Mouse (Mus musculus) midbrain, embryonic 14.5 days (tissue): ENCODE measurements around the gene Mark1. TPM values are rescaled to one million over a fixed set of nuclear protein-coding genes. Genes with fewer than 3 reads are reported as not detected.

Source experiments
- ATAC-seq: fragments of 200-750 bp; cut with Nextera tagmentation; 2 replicates; pipeline ENCODE4 v1.8.0; 2017; ENCODE audit warnings: moderate number of reproducible peaks, moderate library complexity; ENCODE audit not compliant: low FRiP score, low TSS enrichment
- DNase-seq: peaks from one replicate; pipeline ENCODE4 v3.0.0-alpha.2; 2015
- H3K27ac ChIP-seq: fragments of 300-500 bp; sonication (generic); replicated peaks from 2 replicates; pipeline ENCODE4 v1.5.1; 2014; ENCODE audit warnings: mild to moderate bottlenecking, low read depth, low read length, moderate library complexity
- H3K27me3 ChIP-seq: fragments of 300-500 bp; sonication (generic); 2 replicates; pipeline ENCODE4 v1.6.1; 2014; ENCODE audit warnings: low read length, control low read depth, mixed read lengths; ENCODE audit not compliant: control insufficient read depth, insufficient read depth
- H3K36me3 ChIP-seq: fragments of 300-500 bp; sonication (generic); 2 replicates; pipeline ENCODE4 v1.6.1; 2014; ENCODE audit warnings: low read length, control low read depth; ENCODE audit not compliant: control insufficient read depth, insufficient read depth
- H3K4me1 ChIP-seq: fragments of 300-500 bp; sonication (generic); 2 replicates; pipeline ENCODE4 v1.6.1; 2014; ENCODE audit warnings: mild to moderate bottlenecking, antibody characterized with exemption, low read length, control low read depth; ENCODE audit not compliant: control insufficient read depth, insufficient read depth
- H3K4me2 ChIP-seq: fragments of 300-500 bp; sonication (generic); 2 replicates; pipeline ENCODE4 v1.6.1; 2014; ENCODE audit warnings: mild to moderate bottlenecking, low read length, moderate library complexity
- H3K4me3 ChIP-seq: fragments of 300-500 bp; sonication (generic); replicated peaks from 2 replicates; pipeline ENCODE4 v1.5.1; 2014; ENCODE audit warnings: low read depth, low read length
- H3K9ac ChIP-seq: fragments of 300-500 bp; sonication (generic); replicated peaks from 2 replicates; pipeline ENCODE4 v1.6.1; 2014; ENCODE audit warnings: mild to moderate bottlenecking, low read length, moderate library complexity
- H3K9me3 ChIP-seq: fragments of 300-500 bp; sonication (generic); 2 replicates; pipeline ENCODE4 v1.6.1; 2016; ENCODE audit warnings: low read length, control low read depth, mixed read lengths; ENCODE audit not compliant: control insufficient read depth
- WGBS: fragments of 180-500 bp; shearing (Covaris S2); extraction: QIAGEN DNeasy Blood & Tissue Kit; methylation state at CpG from one replicate; pipeline ENCODE4 v1.1.7; 2014; 5-methylcytosine and 5-hydroxymethylcytosine counted together
- polyA plus RNA-seq: library from polyadenylated mRNA; unstranded; fragments of >200 nt; fragmentation: Nextera tagmentation; extraction: Ambion mirVana; gene quantifications from 2 replicates; pipeline ENCODE4 v1.2.1, GENCODE M21; 2014

Gene Mark1
- polyA plus RNA-seq, 1 experiment from 2014 or later = 14.6 TPM

DNA sequence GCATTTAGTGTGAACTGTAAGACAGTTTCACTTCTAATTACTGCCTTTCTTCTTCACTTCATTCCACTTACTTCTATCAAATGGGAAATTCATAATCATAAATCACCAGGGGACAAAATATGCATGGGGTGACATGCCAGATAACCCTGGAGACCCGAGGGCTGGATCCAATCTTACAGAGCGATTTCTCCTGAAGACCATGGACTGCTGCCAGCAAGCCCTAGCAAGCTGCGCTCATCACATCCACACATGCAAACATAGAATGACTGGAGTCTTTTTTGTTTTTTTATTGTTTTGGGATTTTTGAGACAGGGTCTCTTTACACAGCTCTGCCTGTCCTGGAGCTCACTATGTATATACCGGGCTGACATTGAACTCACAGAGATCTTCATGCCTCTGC, 61.3 kb downstream of the Mark1 start:
- no peak for DNase-seq
- WGBS = 86% methylated on average over 4 of the region's 4 CpGs

GRCm38 (mm10) chr1:184935980-184936379, 63.4 kb downstream of the Mark1 start:
- Histone ChIP-seq H3K27ac (no peak overlapping the region), H3K4me1 (no peaks in the 10 kb centered on the region), H3K36me3 (peaks cover 16% of the 10 kb centered on the region; the same call in 1 of the 2 replicates), H3K27me3 (no peaks in the 10 kb centered on the region), H3K9me3 (no peaks in the 10 kb centered on the region), H3K4me2 (no peak overlapping the region), H3K9ac (no peak overlapping the region), H3K4me3 (no peak overlapping the region)
- 77% methylated on average over 5 of the region's 5 CpGs for WGBS
- ATAC-seq = no peak
- DNase-seq = no peak

More for the DNA sequence above, 61.3 kb downstream of the Mark1 start:
- Histone ChIP-seq H3K4me2 (no peak overlapping the region), H3K27me3 (no peaks in the 10 kb centered on the region), H3K4me1 (no peaks in the 10 kb centered on the region), H3K4me3 (no peak overlapping the region), H3K27ac (no peak overlapping the region), H3K9ac (no peak overlapping the region), H3K9me3 (no peaks in the 10 kb centered on the region), H3K36me3 (peaks cover 9% of the 10 kb centered on the region; the same call in 1 of the 2 replicates)
- ATAC-seq = no peak

DNA sequence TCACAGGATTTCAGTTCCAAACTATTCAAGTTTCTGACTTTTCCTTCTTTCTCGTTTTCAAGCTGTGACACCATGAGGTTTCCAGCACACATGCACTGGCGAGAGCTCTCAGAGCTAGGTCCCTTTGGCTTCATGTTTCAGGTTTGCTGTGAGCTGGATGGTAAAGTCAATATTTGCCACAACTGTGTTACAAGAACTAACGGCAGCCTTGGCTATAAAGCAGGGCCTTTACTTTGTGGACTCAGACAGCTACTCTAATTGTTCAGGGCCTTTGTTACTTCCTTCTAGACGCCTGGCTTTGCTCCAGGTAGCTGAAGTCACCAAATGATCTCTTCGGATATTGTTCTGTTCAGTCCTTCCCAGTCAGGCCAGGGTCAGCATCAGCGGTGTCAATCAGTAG, 63.9 kb downstream of the Mark1 start:
- Histone ChIP-seq H3K9ac (no peak overlapping the region), H3K4me3 (no peak overlapping the region), H3K36me3 (peaks cover 15% of the 10 kb centered on the region; the same call in 1 of the 2 replicates), H3K9me3 (no peaks in the 10 kb centered on the region), H3K4me1 (no peaks in the 10 kb centered on the region), H3K4me2 (no peak overlapping the region), H3K27ac (no peak overlapping the region), H3K27me3 (no peaks in the 10 kb centered on the region)
- 67% methylated on average over 6 of the region's 6 CpGs for WGBS
- DNase-seq (peak; percentile 34), ATAC-seq (no peak)

DNA sequence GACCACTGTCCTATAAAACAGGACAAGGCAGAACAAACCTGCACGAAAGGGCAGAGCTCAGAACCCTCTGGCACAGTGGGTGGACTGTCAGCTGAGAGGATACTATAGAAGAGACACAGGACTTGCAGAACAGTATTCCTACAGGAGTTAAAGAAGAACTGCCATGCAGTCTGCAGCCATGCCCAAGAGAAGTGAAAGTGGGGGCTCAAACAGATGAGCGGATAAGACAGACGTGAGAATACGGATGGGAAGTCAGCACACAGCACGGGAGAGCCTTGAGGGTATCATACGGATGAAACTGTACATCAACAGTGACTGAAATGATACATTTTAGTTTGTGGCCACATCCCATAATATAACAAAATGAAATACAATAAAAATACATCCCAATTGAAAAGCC, 68.3 kb downstream of the Mark1 start:
- Histone ChIP-seq H3K4me1 (no peaks in the 10 kb centered on the region), H3K4me3 (no peak overlapping the region), H3K27ac (no peak overlapping the region), H3K9me3 (no peaks in the 10 kb centered on the region), H3K4me2 (no peak overlapping the region), H3K9ac (no peak overlapping the region), H3K27me3 (no peaks in the 10 kb centered on the region), H3K36me3 (peaks cover 31% of the 10 kb centered on the region)
- 90% methylated on average over 6 of the region's 6 CpGs for WGBS
- no peak for DNase-seq
- no peak for ATAC-seq

GRCm38 (mm10) chr1:184928382-184928781, 71.0 kb downstream of the Mark1 start:
- WGBS = 75% methylated on average over 1 of the region's 1 CpGs
- H3K9me3 ChIP-seq = no peaks in the 10 kb centered on the region

DNA sequence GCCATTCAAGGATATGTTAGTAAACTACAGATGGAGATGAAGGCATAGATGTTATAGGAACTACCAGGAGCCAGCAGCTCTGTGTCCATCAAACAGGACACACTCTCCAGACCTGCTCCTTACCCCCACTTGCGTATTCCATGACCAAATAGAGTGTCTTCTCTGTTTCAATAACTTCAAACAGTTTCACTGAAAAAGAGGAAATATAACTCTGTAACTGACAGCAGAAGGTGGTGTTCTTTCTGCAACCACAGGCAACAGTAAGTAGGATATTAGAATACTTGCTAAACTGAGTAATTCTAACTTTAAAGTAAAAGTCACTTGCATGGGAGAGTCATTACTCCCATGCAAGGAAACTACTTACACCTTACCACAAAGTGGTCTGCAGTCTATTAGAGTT, 71.5 kb downstream of the Mark1 start:
- Histone ChIP-seq H3K9ac (no peak overlapping the region), H3K9me3 (no peaks in the 10 kb centered on the region), H3K4me1 (no peaks in the 10 kb centered on the region), H3K27me3 (no peaks in the 10 kb centered on the region), H3K36me3 (peaks cover 58% of the 10 kb centered on the region), H3K27ac (no peak overlapping the region), H3K4me2 (no peak overlapping the region), H3K4me3 (no peak overlapping the region)
- ATAC-seq = no peak
- 95% methylated on average over 1 of the region's 1 CpGs for WGBS
- DNase-seq = no peak

More at GRCm38 (mm10) chr1:184928382-184928781, 71.0 kb downstream of the Mark1 start:
- no peak overlapping the region for H3K9ac ChIP-seq
- H3K27me3 ChIP-seq = no peaks in the 10 kb centered on the region
- H3K36me3 ChIP-seq = peaks cover 54% of the 10 kb centered on the region
- H3K4me3 ChIP-seq = no peak overlapping the region
- ATAC-seq (no peak), DNase-seq (no peak)
- H3K4me2 ChIP-seq = no peak overlapping the region
- no peaks in the 10 kb centered on the region for H3K4me1 ChIP-seq
- no peak overlapping the region for H3K27ac ChIP-seq

DNA sequence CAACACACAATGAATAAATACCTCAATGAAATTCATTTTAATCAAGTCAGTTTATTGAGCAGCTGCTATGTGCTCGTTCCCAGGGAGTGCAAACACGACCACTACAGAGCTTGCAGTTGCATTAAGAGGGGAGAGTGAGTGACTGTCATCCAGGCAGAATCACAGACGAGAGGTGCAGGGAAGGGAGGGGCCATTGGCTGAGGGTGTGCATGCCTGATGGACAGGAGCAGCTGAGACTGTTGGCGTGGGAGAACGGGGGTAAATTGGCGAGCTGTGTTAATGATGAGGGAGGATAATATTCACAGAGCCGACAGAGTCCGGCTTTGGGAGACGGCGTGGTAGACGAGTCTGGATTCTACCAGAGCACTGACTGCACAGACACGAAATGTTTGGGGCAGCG, 76.5 kb downstream of the Mark1 start:
- Histone ChIP-seq H3K4me1 (no peaks in the 10 kb centered on the region), H3K36me3 (peaks cover 74% of the 10 kb centered on the region), H3K27me3 (no peaks in the 10 kb centered on the region), H3K4me2 (no peak overlapping the region), H3K9ac (no peak overlapping the region), H3K27ac (no peak overlapping the region), H3K9me3 (no peaks in the 10 kb centered on the region), H3K4me3 (no peak overlapping the region)
- no peak for DNase-seq
- WGBS = 89% methylated on average over 13 of the region's 13 CpGs
- ATAC-seq = no peak

GRCm38 (mm10) chr1:184920057-184920456, 79.3 kb downstream of the Mark1 start:
- no peak overlapping the region for H3K4me2 ChIP-seq
- no peak overlapping the region for H3K4me3 ChIP-seq
- ATAC-seq = no peak
- no peaks in the 10 kb centered on the region for H3K9me3 ChIP-seq
- DNase-seq = no peak
- WGBS = 90% methylated on average over 5 of the region's 5 CpGs
- H3K9ac ChIP-seq = no peak overlapping the region
- H3K27me3 ChIP-seq = no peaks in the 10 kb centered on the region
- H3K4me1 ChIP-seq = no peaks in the 10 kb centered on the region
- peaks cover 65% of the 10 kb centered on the region for H3K36me3 ChIP-seq
- H3K27ac ChIP-seq = no peak overlapping the region

- no peaks in the 10 kb centered on the region for H3K27me3 ChIP-seq
- H3K9me3 ChIP-seq = no peaks in the 10 kb centered on the region
- DNase-seq (peak; percentile 52), ATAC-seq (no peak)
- no peaks in the 10 kb centered on the region for H3K4me1 ChIP-seq
- H3K9ac ChIP-seq = no peak overlapping the region
- peaks cover 62% of the 10 kb centered on the region for H3K36me3 ChIP-seq
- no peak overlapping the region for H3K4me2 ChIP-seq
- H3K4me3 ChIP-seq = no peak overlapping the region
- WGBS = 71% methylated on average over 5 of the region's 5 CpGs
- no peak overlapping the region for H3K27ac ChIP-seq
Observed at GRCm38 (mm10) chr1:184918227-184918888, 81.0 kb downstream of the Mark1 start.
